In the genomic region with DNA sequence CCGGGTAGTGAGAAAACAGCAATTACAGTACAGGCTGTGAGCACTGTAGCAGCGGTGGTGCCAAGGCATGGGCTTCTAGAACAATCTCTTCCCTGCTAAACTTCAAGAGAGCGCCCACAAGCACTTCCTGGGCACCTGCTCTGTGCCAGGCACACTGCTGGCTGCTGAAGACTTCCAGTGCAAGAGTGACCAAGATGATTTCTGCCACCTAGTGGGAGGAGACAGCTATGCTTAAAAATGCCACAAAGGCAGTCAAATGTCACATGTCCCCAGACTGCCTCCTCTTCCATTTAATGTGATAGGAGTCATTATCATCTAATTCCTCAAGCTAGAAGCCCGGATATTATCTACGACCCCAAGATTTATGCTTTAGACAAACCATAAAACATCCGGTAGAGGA, we compare ENCODE assay signal across 9 mouse cellular contexts.
DNase-seq lines count a peak whose midpoint lies in the region; ATAC-seq and TF ChIP-seq lines count a peak whose summit lies in the region.
"Had no signal": no experiment of that assay in that cellular context is flagged by ENCODE, and none has a peak within 500 bp of the region (broad histone marks: within the 10 kb centered on the region; RNA-seq: fewer than 3 reads in every experiment).

No protein-coding gene starts in this region.

- H3K4me1 ChIP-seq in liver, adult 2 months (ENCODE audit: control insufficient read depth, insufficient read depth, low read length): peaks cover 14% of the 10 kb centered on the region
- no peaks in the 10 kb centered on the region for H3K4me1 ChIP-seq in liver, embryonic 12.5 days
- H3K4me1 ChIP-seq in cortical plate, adult 2 months (ENCODE audit: control insufficient read depth, insufficient read depth, low read length): no peaks in the 10 kb centered on the region
- peaks cover 15% of the 10 kb centered on the region for H3K4me1 ChIP-seq in midbrain, embryonic 15.5 days

- H3K4me2 ChIP-seq in liver, embryonic 12.5 days: no peak overlapping the region
- no peak overlapping the region for H3K4me2 ChIP-seq in midbrain, embryonic 15.5 days
- H3K4me2 ChIP-seq: midbrain, embryonic 12.5 days had no signal

- H3K27me3 ChIP-seq in liver, adult 2 months (ENCODE audit: control insufficient read depth, insufficient read depth, low read length): no peaks in the 10 kb centered on the region
- no peaks in the 10 kb centered on the region; the same call in 1 of the 2 replicates for H3K27me3 ChIP-seq in liver, embryonic 12.5 days (replicated peaks)
- peaks cover 23% of the 10 kb centered on the region for H3K27me3 ChIP-seq in midbrain, embryonic 15.5 days (replicated peaks)

- H3K79me2 ChIP-seq in liver, adult 2 months (ENCODE audit: control insufficient read depth, insufficient read depth, low read length): no peaks in the 10 kb centered on the region

- no peak overlapping the region for H3K4me3 ChIP-seq in liver, adult 2 months (ENCODE audit: insufficient read depth, low read depth, low read length)
- no peak overlapping the region for H3K4me3 ChIP-seq in liver, embryonic 12.5 days
- no peak overlapping the region for H3K4me3 ChIP-seq in cortical plate, adult 2 months (ENCODE audit: insufficient read depth, low read length)
- no peak overlapping the region for H3K4me3 ChIP-seq in midbrain, embryonic 15.5 days
- H3K4me3 ChIP-seq: midbrain, embryonic 12.5 days had no signal

- H3K9me3 ChIP-seq in liver, embryonic 12.5 days (replicated peaks): no peaks in the 10 kb centered on the region
- H3K9me3 ChIP-seq in midbrain, embryonic 15.5 days: no peaks in the 10 kb centered on the region
- H3K9me3 ChIP-seq: midbrain, embryonic 12.5 days had no signal

- no peak for TF ChIP-seq POLR2A in liver, adult 2 months (IDR thresholded peaks at IDR 0.05; ENCODE audit: extremely low read depth, insufficient read depth, low read length)
- TF ChIP-seq POLR2A in cortical plate, adult 2 months (IDR thresholded peaks at IDR 0.05; ENCODE audit: extremely low read depth, insufficient read depth, low read length): no peak

- H3K36me3 ChIP-seq in liver, adult 2 months (ENCODE audit: control insufficient read depth, insufficient read depth, low read length): no peaks in the 10 kb centered on the region
- no peaks in the 10 kb centered on the region for H3K36me3 ChIP-seq in liver, embryonic 12.5 days
- H3K36me3 ChIP-seq in midbrain, embryonic 15.5 days (replicated peaks): no peaks in the 10 kb centered on the region
- H3K36me3 ChIP-seq: midbrain, embryonic 12.5 days had no signal

- TF ChIP-seq CTCF in liver, adult 2 months (IDR thresholded peaks at IDR 0.05; ENCODE audit: low read depth, low read length): peak; percentile 74
- peak; percentile 64 for TF ChIP-seq CTCF in cortical plate, adult 2 months (IDR thresholded peaks at IDR 0.05; ENCODE audit: extremely low read depth, insufficient read depth, low read length)

- no peak overlapping the region for H3K9ac ChIP-seq in liver, adult 2 months (ENCODE audit: low read depth, low read length)
- H3K9ac ChIP-seq in liver, embryonic 12.5 days: no peak overlapping the region
- H3K9ac ChIP-seq in midbrain, embryonic 15.5 days: no peak overlapping the region
- H3K9ac ChIP-seq: midbrain, embryonic 12.5 days had no signal

- H3K27ac ChIP-seq in liver, adult 2 months (replicated peaks; ENCODE audit: insufficient read depth, low read depth, low read length): no peak overlapping the region
- no peak overlapping the region for H3K27ac ChIP-seq in liver, embryonic 12.5 days
- no peak overlapping the region for H3K27ac ChIP-seq in cortical plate, adult 2 months (ENCODE audit: insufficient read depth, low read length)
- no peak overlapping the region for H3K27ac ChIP-seq in midbrain, embryonic 15.5 days
- H3K27ac ChIP-seq: midbrain, embryonic 12.5 days had no signal

- peak; percentile 47 to 82 for DNase-seq in adrenal gland, adult (ENCODE audit: inconsistent age in 2 of 2, low spot score in 1 of 2)
- DNase-seq in adrenal gland, postnatal 4 days (ENCODE audit: low spot score in 2 of 2): no peak
- peak; percentile 72 for DNase-seq in liver, adult 2 months (ENCODE audit: extremely low read depth, low read depth, low spot score)
- DNase-seq in kidney, postnatal 36 days: peak; percentile 38 to 61
- DNase-seq in right cerebral cortex, postnatal 25 days: no peak

- ATAC-seq in liver, embryonic 12.5 days: no peak
- peak; percentile 38; the same call in 1 of the 2 replicates for ATAC-seq in midbrain, embryonic 15.5 days (replicated peaks)

- WGBS in liver, adult 2 months: 48% methylated on average over 6 of the region's 6 CpGs
- WGBS in liver, embryonic 12.5 days (ENCODE audit: insufficient replicate concordance): 48% methylated on average over 6 of the region's 6 CpGs
- 70% methylated on average over 6 of the region's 6 CpGs for WGBS in midbrain, embryonic 15.5 days

Comparison
In these comparisons a context has a peak if more than half of its experiments do, and no peak if none do; other contexts are left out.
1. DNase-seq: peak in adrenal gland, adult (2 of 2), liver, adult 2 months (single experiment) and kidney, postnatal 36 days (2 of 2); none in adrenal gland, postnatal 4 days (0 of 2) and right cerebral cortex, postnatal 25 days (single experiment).